Mouse (Mus musculus): ENCODE data around the gene Stpg3. TPM values are rescaled to one million over a fixed set of nuclear protein-coding genes. Genes with fewer than 3 reads are reported as not detected.
A peak's percentile ranks its signal among the peaks of the same experiment; 100 is the strongest.

Stpg3 gene
- polyA plus RNA-seq, 1 experiment from 2014 or later: not detected

DNA sequence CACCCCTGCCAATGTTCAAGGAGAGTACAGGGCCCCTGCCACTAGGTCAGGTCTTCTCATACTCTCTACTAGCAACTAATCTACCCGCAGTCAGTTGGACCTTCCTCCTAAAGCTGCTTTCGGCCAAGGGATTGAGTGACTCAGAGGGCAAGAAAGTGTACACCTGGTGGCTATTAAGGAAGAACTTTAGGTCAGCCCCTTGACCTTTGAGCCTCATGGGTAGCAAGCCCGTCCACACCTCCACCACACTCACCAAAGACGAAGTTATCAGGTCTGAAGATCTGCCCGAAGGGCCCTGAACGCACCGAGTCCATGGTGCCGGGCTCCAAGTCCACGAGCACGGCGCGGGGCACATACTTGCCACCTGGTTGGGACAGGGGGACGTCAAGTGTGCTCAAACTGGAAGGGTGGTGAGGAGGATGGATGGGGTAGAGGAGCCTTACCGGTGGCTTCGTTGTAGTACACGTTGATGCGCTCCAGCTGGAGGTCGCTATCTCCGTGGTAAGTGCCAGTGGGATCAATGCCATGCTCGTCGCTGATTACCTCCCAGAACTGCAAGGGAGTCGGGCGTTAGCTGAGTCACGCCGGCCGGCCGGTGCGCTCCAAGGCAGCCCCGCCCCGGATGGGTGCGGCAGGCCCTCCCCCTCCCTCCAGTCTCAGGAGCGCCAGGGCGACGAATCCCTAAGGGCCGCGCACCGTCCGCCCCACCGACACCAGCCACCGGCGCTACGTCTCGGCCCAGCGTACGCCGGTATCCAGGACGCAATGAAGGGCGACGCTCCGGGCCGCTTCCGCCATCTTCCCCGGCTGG lies 9.4 kb upstream of the Stpg3 start:
- Histone ChIP-seq H3K4me1 (ENCODE audit: control insufficient read depth, insufficient read depth, low read depth, low read length) (peaks cover 13% of the 10 kb centered on the region), H3K4me2 (ENCODE audit: low read length) (peak overlapping the region; percentile 94), H3K9ac (ENCODE audit: low read depth, low read length) (peak overlapping the region; percentile 92), H3K9me3 (ENCODE audit: control insufficient read depth, low read length) (no peaks in the 10 kb centered on the region), H3K27me3 (replicated peaks; ENCODE audit: control insufficient read depth, insufficient read depth, low read length) (no peaks in the 10 kb centered on the region), H3K36me3 (ENCODE audit: control insufficient read depth, insufficient read depth, low read length) (peaks cover 3% of the 10 kb centered on the region; the same call in 1 of the 2 replicates), H3K27ac (ENCODE audit: low read depth, low read length) (peak overlapping the region; percentile 92), H3K4me3 (ENCODE audit: low read length) (peak overlapping the region; percentile 91)
- no peak for ATAC-seq
- 3% methylated on average over 46 of the region's 53 CpGs for WGBS

DNA sequence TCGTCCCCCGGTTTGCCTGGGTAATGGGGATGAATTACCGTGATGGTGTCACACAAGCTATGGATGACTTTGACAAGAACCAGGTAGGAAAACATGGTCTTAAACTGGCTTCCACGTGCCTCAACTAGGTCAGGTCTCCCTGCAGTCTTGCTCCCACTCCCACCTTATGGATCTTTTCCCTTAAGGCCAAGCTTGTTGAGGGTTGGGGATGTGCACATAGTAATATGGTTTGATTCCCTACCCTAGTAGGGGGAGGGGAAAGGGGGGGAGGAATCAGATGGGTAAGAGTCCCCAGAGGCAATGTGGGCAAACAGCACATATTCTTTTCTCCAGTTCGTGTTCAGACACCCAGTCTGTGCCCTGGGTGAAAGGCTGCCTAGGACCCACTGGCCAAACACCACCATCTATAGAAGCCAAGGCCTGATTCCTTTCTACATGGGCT lies 6.9 kb upstream of the Stpg3 start:
- Histone ChIP-seq H3K27me3 (replicated peaks; ENCODE audit: control insufficient read depth, insufficient read depth, low read length) (no peaks in the 10 kb centered on the region), H3K9me3 (ENCODE audit: control insufficient read depth, low read length) (no peaks in the 10 kb centered on the region), H3K36me3 (ENCODE audit: control insufficient read depth, insufficient read depth, low read length) (peaks cover 3% of the 10 kb centered on the region; the same call in 1 of the 2 replicates), H3K9ac (ENCODE audit: low read depth, low read length) (no peak overlapping the region), H3K27ac (ENCODE audit: low read depth, low read length) (no peak overlapping the region), H3K4me3 (ENCODE audit: low read length) (no peak overlapping the region), H3K4me2 (ENCODE audit: low read length) (no peak overlapping the region), H3K4me1 (ENCODE audit: control insufficient read depth, insufficient read depth, low read depth, low read length) (peaks cover 11% of the 10 kb centered on the region)
- 75% methylated on average over 5 of the region's 5 CpGs for WGBS
- no peak for ATAC-seq

DNA sequence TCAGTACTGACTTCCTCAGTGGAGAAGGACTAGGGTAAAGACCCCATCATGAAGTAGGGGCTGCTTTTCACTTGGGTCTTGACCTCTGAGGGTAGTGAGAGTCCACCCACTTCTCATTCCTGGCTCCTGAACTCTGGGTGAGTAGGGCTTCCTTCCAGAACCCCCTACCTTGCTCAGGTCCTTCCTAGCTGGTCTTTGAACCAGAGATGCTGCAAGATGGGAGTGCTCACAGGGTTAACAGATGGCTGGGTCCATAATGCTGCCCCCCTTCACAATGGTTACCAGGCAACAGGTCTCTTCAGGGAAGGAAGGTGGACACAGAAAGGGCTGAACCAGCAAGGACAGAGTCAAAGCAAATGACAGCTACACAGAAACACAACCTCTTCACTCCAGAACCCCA lies 4.0 kb upstream of the Stpg3 start, which contains the start of gene Fam166a:
Fam166a (plus strand) TSS at position 301 of the 400 bp plus-strand sequence.
- Histone ChIP-seq H3K36me3 (ENCODE audit: control insufficient read depth, insufficient read depth, low read length) (peaks cover 3% of the 10 kb centered on the region; the same call in 1 of the 2 replicates), H3K9me3 (ENCODE audit: control insufficient read depth, low read length) (no peaks in the 10 kb centered on the region), H3K4me2 (ENCODE audit: low read length) (no peak within 1 kb of the TSS), H3K27ac (ENCODE audit: low read depth, low read length) (no peak within 1 kb of the TSS), H3K4me1 (ENCODE audit: control insufficient read depth, insufficient read depth, low read depth, low read length) (peaks cover 4% of the 10 kb centered on the region), H3K27me3 (replicated peaks; ENCODE audit: control insufficient read depth, insufficient read depth, low read length) (0 out of 2 replicates have a peak, but pooled peaks cover 2% of the 10 kb centered on the region), H3K9ac (ENCODE audit: low read depth, low read length) (no peak within 1 kb of the TSS), H3K4me3 (ENCODE audit: low read length) (no peak within 1 kb of the TSS)
- ATAC-seq: no peak

DNA sequence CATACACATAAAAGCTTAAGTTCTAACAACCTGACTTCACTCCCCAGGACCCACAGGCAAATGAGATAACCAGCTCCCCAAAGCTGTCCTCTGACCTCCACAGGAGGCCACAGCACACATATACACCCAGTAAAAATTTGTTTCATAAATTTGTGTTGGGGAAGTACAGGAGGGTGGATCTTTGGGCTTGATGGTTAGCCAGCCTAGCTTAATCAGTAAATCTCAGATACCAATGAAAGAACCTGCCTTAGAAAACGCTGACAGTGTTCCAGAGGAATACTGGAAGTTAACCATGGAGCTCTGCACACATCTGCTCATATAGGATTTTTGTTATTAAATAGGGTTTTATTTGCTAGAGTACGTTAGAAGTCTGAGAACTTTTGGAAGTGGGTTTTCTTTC lies 3.2 kb upstream of the Stpg3 start:
- Histone ChIP-seq H3K4me3 (ENCODE audit: low read length) (no peak overlapping the region), H3K27ac (ENCODE audit: low read depth, low read length) (no peak overlapping the region), H3K36me3 (ENCODE audit: control insufficient read depth, insufficient read depth, low read length) (peaks cover 3% of the 10 kb centered on the region; the same call in 1 of the 2 replicates), H3K9me3 (ENCODE audit: control insufficient read depth, low read length) (no peaks in the 10 kb centered on the region), H3K4me1 (ENCODE audit: control insufficient read depth, insufficient read depth, low read depth, low read length) (no peaks in the 10 kb centered on the region), H3K9ac (ENCODE audit: low read depth, low read length) (no peak overlapping the region), H3K27me3 (replicated peaks; ENCODE audit: control insufficient read depth, insufficient read depth, low read length) (0 out of 2 replicates have a peak, but pooled peaks cover 2% of the 10 kb centered on the region), H3K4me2 (ENCODE audit: low read length) (no peak overlapping the region)
- 66% methylated on average over 2 of the region's 2 CpGs for WGBS
- no peak for ATAC-seq

DNA sequence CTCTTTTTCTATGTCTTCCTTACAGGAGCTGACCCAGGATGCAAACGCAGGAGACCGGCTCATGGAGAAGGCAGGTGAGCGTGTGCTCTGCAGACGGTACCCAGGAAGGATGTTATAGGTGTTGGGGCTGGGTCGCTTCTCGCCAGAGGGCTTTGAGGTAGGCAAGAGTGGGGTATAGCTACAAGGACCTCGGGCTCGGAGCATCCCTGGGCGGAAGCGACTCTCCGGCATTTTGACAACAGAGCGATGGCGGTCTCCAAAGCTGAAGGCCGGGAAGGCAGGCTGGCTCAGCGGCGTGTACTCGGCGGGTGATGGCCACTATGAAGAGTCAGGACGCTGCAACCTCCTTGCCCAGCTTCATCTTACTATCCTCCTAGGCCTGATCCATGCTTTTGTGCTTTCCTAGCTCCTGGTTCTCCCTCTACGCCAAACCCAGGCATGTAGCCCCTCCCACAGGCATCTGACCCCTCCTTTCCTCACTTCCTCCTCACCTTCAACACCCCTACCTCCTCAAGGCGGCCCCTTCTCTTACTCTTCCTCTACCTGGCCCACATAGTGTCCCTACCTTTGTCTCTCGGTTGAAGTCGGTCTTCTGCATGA lies 1.1 kb downstream of the Stpg3 start:
- H3K4me3 ChIP-seq (ENCODE audit: low read length): no peak overlapping the region
- no peak for ATAC-seq
- 67% methylated on average over 23 of the region's 23 CpGs for WGBS
- H3K4me1 ChIP-seq (ENCODE audit: control insufficient read depth, insufficient read depth, low read depth, low read length): peaks cover 19% of the 10 kb centered on the region
- H3K9ac ChIP-seq (ENCODE audit: low read depth, low read length): no peak overlapping the region
- no peak overlapping the region for H3K4me2 ChIP-seq (ENCODE audit: low read length)
- H3K27me3 ChIP-seq (replicated peaks; ENCODE audit: control insufficient read depth, insufficient read depth, low read length): 0 out of 2 replicates have a peak, but pooled peaks cover 2% of the 10 kb centered on the region
- no peaks in the 10 kb centered on the region for H3K36me3 ChIP-seq (ENCODE audit: control insufficient read depth, insufficient read depth, low read length)
- H3K9me3 ChIP-seq (ENCODE audit: control insufficient read depth, low read length): no peaks in the 10 kb centered on the region
- no peak overlapping the region for H3K27ac ChIP-seq (ENCODE audit: low read depth, low read length)

DNA sequence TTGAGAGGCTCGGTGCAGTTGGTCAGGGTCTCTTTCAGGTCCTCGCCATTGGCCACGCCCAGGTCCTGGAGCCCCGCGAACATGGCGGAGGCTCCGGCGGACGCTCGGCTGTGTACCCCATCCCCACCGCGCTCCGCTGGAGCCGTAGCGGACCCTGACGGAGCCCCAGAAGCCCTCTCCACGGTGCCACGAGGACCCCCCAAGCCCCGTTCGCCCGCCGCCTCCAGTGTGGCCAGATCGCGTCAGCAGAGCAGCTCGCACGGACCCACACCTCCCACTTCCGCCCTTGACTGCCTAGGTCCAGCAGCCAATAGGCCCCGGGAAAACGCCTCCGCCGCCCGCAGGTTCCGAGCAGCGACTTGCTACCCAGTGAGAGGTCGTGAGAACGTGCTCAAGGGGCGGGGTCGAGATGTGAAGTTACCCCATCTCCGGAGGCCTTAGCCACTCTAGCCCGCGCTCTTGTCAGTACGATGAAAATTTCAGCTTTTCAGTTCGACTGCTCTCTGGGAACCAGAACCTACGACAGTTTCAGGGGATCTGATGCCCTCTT lies 3.2 kb downstream of the Stpg3 start, which contains the start of gene Nelfb:
Nelfb (minus strand) TSS at position 369 of the 550 bp plus-strand sequence.
- Histone ChIP-seq H3K27me3 (replicated peaks; ENCODE audit: control insufficient read depth, insufficient read depth, low read length) (0 out of 2 replicates have a peak, but pooled peaks cover 2% of the 10 kb centered on the region), H3K36me3 (ENCODE audit: control insufficient read depth, insufficient read depth, low read length) (peaks cover 5% of the 10 kb centered on the region), H3K27ac (ENCODE audit: low read depth, low read length) (peak within 1 kb of the TSS; percentile 94), H3K9ac (ENCODE audit: low read depth, low read length) (peak within 1 kb of the TSS; percentile 92), H3K4me1 (ENCODE audit: control insufficient read depth, insufficient read depth, low read depth, low read length) (peaks cover 21% of the 10 kb centered on the region), H3K4me2 (ENCODE audit: low read length) (peak within 1 kb of the TSS; percentile 94), H3K9me3 (ENCODE audit: control insufficient read depth, low read length) (no peaks in the 10 kb centered on the region), H3K4me3 (ENCODE audit: low read length) (peak within 1 kb of the TSS; percentile 82)
- peak; percentile 94 for ATAC-seq
- WGBS: under 1% methylated on average over 43 of the region's 44 CpGs

DNA sequence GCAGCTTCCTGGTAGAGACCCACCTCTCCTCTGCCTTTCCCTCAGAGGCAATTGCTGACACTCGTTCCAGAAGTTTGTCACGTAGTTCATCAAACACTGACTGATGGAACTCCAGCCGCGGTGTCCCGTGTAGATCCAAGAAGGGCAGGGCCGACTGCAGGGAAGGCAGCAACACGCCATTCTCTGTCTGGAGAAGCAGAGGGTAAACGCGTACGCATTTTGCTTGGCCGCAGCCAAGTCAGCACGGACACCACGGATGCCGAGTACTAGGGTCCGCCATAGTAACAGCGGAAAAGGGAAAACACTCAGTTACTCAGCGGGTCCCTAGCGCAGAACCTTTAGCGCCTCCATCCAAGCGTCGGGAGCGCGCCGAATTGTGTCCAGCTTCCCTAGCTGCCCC lies 3.8 kb downstream of the Stpg3 start:
- Histone ChIP-seq H3K27ac (ENCODE audit: low read depth, low read length) (peak overlapping the region; percentile 94), H3K4me1 (ENCODE audit: control insufficient read depth, insufficient read depth, low read depth, low read length) (peaks cover 21% of the 10 kb centered on the region), H3K27me3 (replicated peaks; ENCODE audit: control insufficient read depth, insufficient read depth, low read length) (0 out of 2 replicates have a peak, but pooled peaks cover 2% of the 10 kb centered on the region), H3K9ac (ENCODE audit: low read depth, low read length) (peak overlapping the region; percentile 92), H3K9me3 (ENCODE audit: control insufficient read depth, low read length) (no peaks in the 10 kb centered on the region), H3K36me3 (ENCODE audit: control insufficient read depth, insufficient read depth, low read length) (peaks cover 10% of the 10 kb centered on the region), H3K4me3 (ENCODE audit: low read length) (peak overlapping the region; percentile 82), H3K4me2 (ENCODE audit: low read length) (peak overlapping the region; percentile 94)
- under 1% methylated on average over 24 of the region's 24 CpGs for whole genome bisulfite sequencing
- peak; percentile 53; the same call in 1 of the 2 replicates for ATAC-seq

DNA sequence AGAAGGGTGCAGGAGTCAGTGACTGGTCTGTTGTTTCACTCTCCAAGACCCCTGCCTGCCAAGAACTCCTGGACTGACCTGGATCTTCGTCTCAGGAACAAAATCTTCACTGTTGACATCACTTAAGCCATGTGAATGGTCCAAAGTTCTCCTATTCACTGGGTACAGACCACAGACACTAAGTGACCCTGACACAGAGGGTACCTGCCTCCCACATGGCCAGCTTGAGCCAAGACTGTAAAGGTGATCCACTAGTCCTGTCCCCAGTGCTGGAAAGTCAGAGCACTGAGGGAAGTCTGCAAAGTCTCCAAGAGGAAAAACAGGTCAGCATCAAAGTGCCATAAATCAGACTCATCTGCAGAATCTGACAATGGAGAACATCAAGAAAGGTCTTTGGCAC lies 6.8 kb downstream of the Stpg3 start:
- no peak overlapping the region for H3K9ac ChIP-seq (ENCODE audit: low read depth, low read length)
- no peak for ATAC-seq
- H3K4me3 ChIP-seq (ENCODE audit: low read length): no peak overlapping the region
- no peaks in the 10 kb centered on the region for H3K27me3 ChIP-seq (replicated peaks; ENCODE audit: control insufficient read depth, insufficient read depth, low read length)
- no peak overlapping the region for H3K4me2 ChIP-seq (ENCODE audit: low read length)
- H3K36me3 ChIP-seq (ENCODE audit: control insufficient read depth, insufficient read depth, low read length): peaks cover 30% of the 10 kb centered on the region
- H3K9me3 ChIP-seq (ENCODE audit: control insufficient read depth, low read length): no peaks in the 10 kb centered on the region
- WGBS: 95% methylated on average over 1 of the region's 1 CpGs
- no peak overlapping the region for H3K27ac ChIP-seq (ENCODE audit: low read depth, low read length)
- peaks cover 21% of the 10 kb centered on the region for H3K4me1 ChIP-seq (ENCODE audit: control insufficient read depth, insufficient read depth, low read depth, low read length)

Measured in hindbrain, embryonic 16.5 days (tissue).